In genomic region chr16:20547423-20547822, GRCm38 (mm10) we compare ENCODE assay signal across 8 mouse cellular contexts. TPM values are rescaled to one million over a fixed set of nuclear protein-coding genes. Genes with fewer than 3 reads are reported as not detected.
DNase-seq lines count a peak whose midpoint lies in the region; ATAC-seq and TF ChIP-seq lines count a peak whose summit lies in the region.
"Had no signal": no experiment of that assay in that cellular context is flagged by ENCODE, and none has a peak within 500 bp of the region (broad histone marks: within the 10 kb centered on the region; RNA-seq: fewer than 3 reads in every experiment).

No protein-coding gene starts in this region.

- ATAC-seq in forebrain, postnatal 0 days = no peak
- ATAC-seq in lung, embryonic 16.5 days (ENCODE audit: low read depth) = no peak

- 53% methylated on average over 5 of the region's 5 CpGs for WGBS in forebrain, postnatal 0 days
- 45% methylated on average over 5 of the region's 5 CpGs for WGBS in lung, embryonic 16.5 days

- no peak for TF ChIP-seq CTCF in testis, adult 2 months (IDR thresholded peaks at IDR 0.05; ENCODE audit: control insufficient read depth, insufficient read depth, insufficient replicate concordance, low read depth, low read length)
- no peak for TF ChIP-seq CTCF in forebrain, postnatal 0 days (IDR thresholded peaks at IDR 0.05; ENCODE audit: low read depth)

- H3K27ac ChIP-seq in testis, adult 2 months (ENCODE audit: control insufficient read depth, insufficient read depth, low read depth, low read length) = peak overlapping the region; percentile 95; the same call in 1 of the 2 replicates
- H3K27ac ChIP-seq in forebrain, postnatal 0 days (ENCODE audit: low read depth, low read length) = no peak overlapping the region
- no peak overlapping the region for H3K27ac ChIP-seq in lung, embryonic 16.5 days (ENCODE audit: low read length)

- no peak for TF ChIP-seq POLR2A in testis, adult 2 months (IDR thresholded peaks at IDR 0.05; ENCODE audit: control insufficient read depth, low read depth, low read length)

- peaks cover 4% of the 10 kb centered on the region for H3K4me1 ChIP-seq in testis, adult 2 months (ENCODE audit: control insufficient read depth, insufficient read depth, low read length)
- H3K4me1 ChIP-seq in forebrain, postnatal 0 days (ENCODE audit: insufficient read depth) = peaks cover 3% of the 10 kb centered on the region; the same call in 1 of the 2 replicates
- H3K4me1 ChIP-seq in lung, embryonic 16.5 days (replicated peaks; ENCODE audit: control insufficient read depth, insufficient read depth, low read length) = peaks cover 12% of the 10 kb centered on the region

- H3K9me3 ChIP-seq in forebrain, postnatal 0 days (ENCODE audit: low read length) = no peaks in the 10 kb centered on the region
- H3K9me3 ChIP-seq in lung, embryonic 16.5 days (ENCODE audit: control insufficient read depth, low read length) = no peaks in the 10 kb centered on the region; the same call in 1 of the 2 replicates

- H3K4me3 ChIP-seq in testis, adult 2 months (ENCODE audit: control insufficient read depth, low read depth, low read length) = peak overlapping the region; percentile 99
- H3K4me3 ChIP-seq in forebrain, postnatal 0 days (ENCODE audit: low read depth, low read length) = no peak overlapping the region
- H3K4me3 ChIP-seq in lung, embryonic 16.5 days (ENCODE audit: low read length) = peak overlapping the region; percentile 71

- peak overlapping the region; percentile 91; the same call in 1 of the 2 replicates for H3K4me2 ChIP-seq in forebrain, postnatal 0 days (ENCODE audit: low read depth)
- H3K4me2 ChIP-seq in lung, embryonic 16.5 days (ENCODE audit: low read depth, low read length) = peak overlapping the region; percentile 75

- H3K36me3 ChIP-seq in testis, adult 2 months (ENCODE audit: control insufficient read depth, insufficient read depth, low read length) = peaks cover 2% of the 10 kb centered on the region; the same call in 1 of the 2 replicates
- H3K36me3 ChIP-seq in forebrain, postnatal 0 days (ENCODE audit: insufficient read depth) = peaks cover 52% of the 10 kb centered on the region
- peaks cover 42% of the 10 kb centered on the region for H3K36me3 ChIP-seq in lung, embryonic 16.5 days (ENCODE audit: control insufficient read depth, insufficient read depth, low read length)

- H3K27me3 ChIP-seq in testis, adult 2 months (ENCODE audit: control insufficient read depth, insufficient read depth, low read length) = no peaks in the 10 kb centered on the region
- H3K27me3 ChIP-seq in forebrain, postnatal 0 days (ENCODE audit: insufficient read depth, low read length) = no peaks in the 10 kb centered on the region
- no peaks in the 10 kb centered on the region for H3K27me3 ChIP-seq in lung, embryonic 16.5 days (ENCODE audit: control insufficient read depth, insufficient read depth, low read depth, low read length)

- DNase-seq in testis, postnatal 10 days (ENCODE audit: low spot score) = no peak
- DNase-seq in forebrain, postnatal 0 days = no peak
- no peak for DNase-seq in adrenal gland, postnatal 36 days
- DNase-seq in spleen, postnatal 10 days (ENCODE audit: low spot score in 2 of 2) = no peak
- no peak for DNase-seq in spleen, adult 12 weeks (ENCODE audit: low spot score)
- DNase-seq: cerebellum, adult 9-10 months had no signal

- H3K9ac ChIP-seq in forebrain, postnatal 0 days = no peak overlapping the region
- peak overlapping the region; percentile 74 for H3K9ac ChIP-seq in lung, embryonic 16.5 days (ENCODE audit: low read length)

RNA-seq across cellular contexts. Expression of gene Abcf3, which starts 1.0 kb away (rescaled TPM):
- polyA plus RNA-seq in testis, adult 2 months (2012; rRNA removed) = 77.2 and 83.0 TPM in 2 replicates
- total RNA-seq in forebrain, postnatal 0 days (2014; rRNA removed) = 71.7 and 72.7 TPM in 2 replicates
- 58.0 and 60.3 TPM in 2 replicates for polyA plus RNA-seq in forebrain, postnatal 0 days (2015; fragmentation: Nextera tagmentation; extraction: Ambion mirVana)
- 57.9 and 67.9 TPM in 2 replicates for polyA plus RNA-seq in lung, embryonic 16.5 days (2015; fragmentation: Nextera tagmentation; extraction: Ambion mirVana)
- total RNA-seq in adrenal gland, postnatal 36 days (2021) = 10 to 100 TPM; 86.0 to 95.3 TPM

RNA-seq across cellular contexts. Expression of gene Ap2m1, which starts 12.1 kb away (rescaled TPM):
- 112 and 119 TPM in 2 replicates for polyA plus RNA-seq in testis, adult 2 months (2012; rRNA removed)
- 958 and 994 TPM in 2 replicates for total RNA-seq in forebrain, postnatal 0 days (2014; rRNA removed)
- 1,434 and 1,486 TPM in 2 replicates for polyA plus RNA-seq in forebrain, postnatal 0 days (2015; fragmentation: Nextera tagmentation; extraction: Ambion mirVana)
- polyA plus RNA-seq in lung, embryonic 16.5 days (2015; fragmentation: Nextera tagmentation; extraction: Ambion mirVana) = 624 and 630 TPM in 2 replicates
- total RNA-seq in adrenal gland, postnatal 36 days (2021) = 100 to 1,000 TPM; 279 to 383 TPM

RNA-seq across cellular contexts. Expression of gene Dvl3, which starts 30.6 kb away (rescaled TPM):
- polyA plus RNA-seq in testis, adult 2 months (2012; rRNA removed) = 10.2 and 11.6 TPM in 2 replicates
- total RNA-seq in forebrain, postnatal 0 days (2014; rRNA removed) = 21.1 and 28.6 TPM in 2 replicates
- 23.9 and 25.8 TPM in 2 replicates for polyA plus RNA-seq in forebrain, postnatal 0 days (2015; fragmentation: Nextera tagmentation; extraction: Ambion mirVana)
- polyA plus RNA-seq in lung, embryonic 16.5 days (2015; fragmentation: Nextera tagmentation; extraction: Ambion mirVana) = 17.4 and 19.9 TPM in 2 replicates
- 10 to 100 TPM; 40.7 to 45.2 TPM for total RNA-seq in adrenal gland, postnatal 36 days (2021)

RNA-seq across cellular contexts. Expression of gene Vwa5b2, which starts 41.8 kb away (rescaled TPM):
- polyA plus RNA-seq in testis, adult 2 months (2012; rRNA removed) = 0.09 and 0.13 TPM in 2 replicates
- total RNA-seq in forebrain, postnatal 0 days (2014; rRNA removed) = 20.3 and 20.9 TPM in 2 replicates
- polyA plus RNA-seq in forebrain, postnatal 0 days (2015; fragmentation: Nextera tagmentation; extraction: Ambion mirVana) = 5.9 and 8.7 TPM in 2 replicates
- polyA plus RNA-seq in lung, embryonic 16.5 days (2015; fragmentation: Nextera tagmentation; extraction: Ambion mirVana) = 0.49 and 0.93 TPM in 2 replicates
- total RNA-seq in adrenal gland, postnatal 36 days (2021) = 1 to 10 TPM; 1.4 to 1.6 TPM

RNA-seq across cellular contexts. Expression of gene Eif2b5, which starts 48.8 kb away (rescaled TPM):
- polyA plus RNA-seq in testis, adult 2 months (2012; rRNA removed) = 38.7 and 41.8 TPM in 2 replicates
- 91.3 and 102 TPM in 2 replicates for total RNA-seq in forebrain, postnatal 0 days (2014; rRNA removed)
- 70.8 and 77.6 TPM in 2 replicates for polyA plus RNA-seq in forebrain, postnatal 0 days (2015; fragmentation: Nextera tagmentation; extraction: Ambion mirVana)
- 93.5 and 94.5 TPM in 2 replicates for polyA plus RNA-seq in lung, embryonic 16.5 days (2015; fragmentation: Nextera tagmentation; extraction: Ambion mirVana)
- total RNA-seq in adrenal gland, postnatal 36 days (2021) = 10 to 100 TPM; 62.4 to 62.6 TPM
